Mouse (Mus musculus): ENCODE data around the gene Ces1f. TPM values are rescaled to one million over a fixed set of nuclear protein-coding genes. Genes with fewer than 3 reads are reported as not detected.

Gene Ces1f
- total RNA-seq (2023) = not detected

DNA sequence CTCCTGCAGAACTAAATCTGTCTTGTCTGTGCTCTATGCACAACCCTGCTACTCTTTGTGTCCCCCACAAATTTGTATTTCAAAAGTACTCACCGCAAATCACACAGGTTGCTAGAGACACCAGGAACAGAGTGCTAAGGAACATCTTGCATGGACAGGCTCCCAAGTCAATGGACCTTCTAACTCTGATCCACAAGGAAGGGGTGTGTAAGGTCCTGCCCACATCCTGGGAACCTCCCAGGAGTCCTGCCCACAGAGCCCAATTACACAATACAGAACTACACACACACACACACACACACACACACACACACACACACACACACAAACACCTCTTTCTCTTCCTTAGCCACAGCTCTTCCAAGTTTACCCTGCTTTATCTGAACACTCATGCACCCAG is at the start of gene Ces1f:
TSS of gene Ces1f (minus strand) at position 192 of the 400 bp plus-strand sequence.

DNA sequence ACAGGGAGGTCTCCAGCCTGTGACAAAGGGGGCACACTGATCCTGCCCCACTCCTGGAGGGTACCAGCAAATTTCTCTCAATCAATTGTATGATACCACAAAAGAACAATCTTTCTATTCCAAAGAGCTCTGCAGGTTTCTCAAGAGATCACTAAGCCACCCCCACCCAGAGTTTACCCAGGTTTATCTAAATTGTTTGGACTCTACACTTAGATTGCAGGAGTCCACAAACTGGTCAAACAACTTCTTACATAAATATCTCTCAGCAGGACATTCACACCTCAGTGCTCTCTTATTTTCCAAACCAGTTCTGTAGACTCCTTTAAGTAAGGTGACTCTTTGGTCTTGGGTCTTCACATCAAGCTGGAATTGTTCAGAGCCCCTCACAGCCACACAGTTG is 50.1 kb downstream of the Ces1f start, which contains the start of gene Ces1e:
TSS of gene Ces1e (minus strand) at position 174 of the 400 bp plus-strand sequence.

Other genes starting within 250 kb of the Ces1f start
- gene Ces1a, start 231.6 kb downstream of the Ces1f start, total RNA-seq (2023) = not detected
- gene Ces1b, start 199.7 kb downstream of the Ces1f start, total RNA-seq (2023) = not detected
- not detected for gene Ces1c, start 148.5 kb downstream of the Ces1f start, total RNA-seq (2023)
- gene Ces1d, start 81.9 kb downstream of the Ces1f start, total RNA-seq (2023) = under 1 TPM; 0.52 to 0.97 TPM
- gene Ces1e, start 50.1 kb downstream of the Ces1f start, total RNA-seq (2023) = not detected
- gene Ces1g, start 57.6 kb upstream of the Ces1f start, total RNA-seq (2023) = not detected
- gene Ces1h, start 100.0 kb upstream of the Ces1f start, total RNA-seq (2023) = not detected

All from monocyte, adult 59 days (primary cell).